Mouse (Mus musculus) G1E (cell line): ENCODE measurements around the gene Tmtc2.

Source experiments
- CTCF ChIP-seq: IDR thresholded peaks from 2 replicates; pipeline ENCODE4 v1.5.1; 2012; ENCODE audit warnings: low read depth, low read length, inconsistent platforms, mixed read lengths
- GATA1 ChIP-seq: IDR thresholded peaks from 2 replicates; pipeline ENCODE4 v1.6.1; 2012; ENCODE audit warnings: borderline replicate concordance, low read length, inconsistent platforms, mixed read lengths
- POLR2AphosphoS5 ChIP-seq: IDR thresholded peaks from 2 replicates; pipeline ENCODE4 v1.6.1; 2012; ENCODE audit warnings: low read depth, low read length, inconsistent platforms; ENCODE audit not compliant: insufficient replicate concordance
- TAL1 ChIP-seq: conservative IDR thresholded peaks from 2 replicates; pipeline ENCODE4 v1.6.1; 2012; ENCODE audit warnings: low read depth, low read length, inconsistent platforms, mixed read lengths

GRCm38 (mm10) chr10:105447191-105447590, 127.1 kb downstream of the Tmtc2 start:
- TF ChIP-seq GATA1 (no peak), CTCF (no peak), POLR2AphosphoS5 (no peak), TAL1 (no peak)
